23 mouse cellular contexts compared by ENCODE assay signal in the genomic region with DNA sequence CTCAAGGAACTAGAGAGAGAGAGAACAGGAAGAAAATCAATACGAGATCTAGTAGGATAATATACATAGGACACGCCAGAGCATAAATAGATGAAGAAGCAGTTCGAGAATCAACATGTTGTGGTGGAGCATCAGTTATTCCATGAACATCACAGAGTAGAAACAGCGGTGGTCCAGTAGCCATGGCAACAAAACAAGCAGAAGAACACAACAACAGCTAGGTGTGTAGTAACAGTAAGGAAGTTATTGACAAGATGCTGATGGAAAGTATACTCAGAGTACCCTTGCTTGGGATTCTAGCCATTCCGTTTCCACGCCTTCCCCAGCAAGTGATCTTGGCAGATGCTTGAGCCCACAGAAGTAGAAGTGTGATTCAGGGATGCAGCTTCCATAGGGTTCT.
DNase-seq lines count a peak whose midpoint lies in the region; ATAC-seq lines count a peak whose summit lies in the region.
"Had no signal": no experiment of that assay in that cellular context is flagged by ENCODE, and none has a peak within 500 bp of the region (broad histone marks: within the 10 kb centered on the region; RNA-seq: fewer than 3 reads in every experiment).

No protein-coding gene starts in this region.

- no peak for ATAC-seq in CD4-positive, CD25-positive, alpha-beta regulatory T cell, adult 4 months
- no peak for ATAC-seq in cerebellum, adult (ENCODE audit: insufficient number of reproducible peaks, low FRiP score, low TSS enrichment)
- ATAC-seq: activated CD4-positive, CD25-positive, alpha-beta regulatory T cell, adult 4 months; forebrain, embryonic 15.5 days; hindbrain, postnatal 0 days had no signal

- peak; percentile 57 for DNase-seq in CD4-positive, CD25-positive, alpha-beta regulatory T cell, adult 2 months (ENCODE audit: low read depth, low spot score)
- DNase-seq in B cell, adult 2 months: peak; percentile 37 to 48
- DNase-seq in T-cell, adult 2 months (ENCODE audit: low spot score): peak; percentile 74
- DNase-seq in naive thymus-derived CD4-positive, alpha-beta T cell, adult 2 months (ENCODE audit: low read depth): peak; percentile 68
- no peak for DNase-seq in thymus, postnatal 36 days
- DNase-seq in left cerebral cortex, adult 8-10 months (ENCODE audit: low spot score in 2 of 2): no peak
- DNase-seq: adrenal gland, adult 8-10 months; adrenal gland, postnatal 25 days; cerebellum, adult 11 months; cerebellum, adult 2 months; cerebellum, adult 9-11 months; cerebellum, postnatal 25 days; embryo, embryonic 11 days; gastrocnemius, postnatal 25 days; heart, adult 18-20 months; heart, postnatal 14 days; heart, postnatal 4 days; kidney, adult 11 months had no signal

Comparison
In these comparisons a context has a peak if more than half of its experiments do, and no peak if none do; other contexts are left out.
1. DNase-seq: peak in CD4-positive, CD25-positive, alpha-beta regulatory T cell, adult 2 months (single experiment), B cell, adult 2 months (2 of 2), T-cell, adult 2 months (single experiment) and naive thymus-derived CD4-positive, alpha-beta T cell, adult 2 months (single experiment); none in thymus, postnatal 36 days (0 of 2) and left cerebral cortex, adult 8-10 months (0 of 2).